Mouse (Mus musculus) bone marrow macrophage, adult 2 months (primary cell): ENCODE measurements around the gene Eepd1.

Source experiments
- CTCF ChIP-seq: IDR thresholded peaks from 2 replicates; pipeline ENCODE4 v1.5.1; 2012; ENCODE audit warnings: low read depth, mild to moderate bottlenecking, low read length, moderate library complexity
- POLR2A ChIP-seq: IDR thresholded peaks from 2 replicates; pipeline ENCODE4 v1.6.1; 2012; ENCODE audit warnings: mild to moderate bottlenecking, low read depth, low read length, borderline replicate concordance

DNA sequence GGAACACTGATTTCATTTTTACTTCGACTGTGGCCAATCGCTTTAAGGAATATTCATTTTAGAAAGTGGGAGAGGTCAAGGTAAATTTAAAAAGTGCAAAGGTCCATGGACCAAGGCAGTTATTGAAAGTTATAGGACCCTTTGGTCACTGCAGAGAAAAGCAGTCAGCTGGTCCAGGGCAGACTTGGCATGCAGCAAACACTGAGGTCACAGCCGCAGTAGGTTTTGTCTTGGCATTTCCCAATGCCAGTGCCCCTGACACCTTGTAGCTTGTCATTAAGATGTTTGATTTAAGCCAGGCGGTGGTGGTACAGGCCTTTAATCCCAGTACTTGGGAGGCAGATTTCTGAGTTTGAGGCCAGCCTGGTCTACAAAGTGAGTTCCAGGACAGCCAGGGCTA is 92.8 kb downstream of the Eepd1 start:
- TF ChIP-seq CTCF (no peak), POLR2A (no peak)
